Mouse (Mus musculus) cortical plate, adult 2 months (tissue): ENCODE measurements around the gene Hist1h2ak.
"Not testable (repeated sequence)": the region's sequence is repeated elsewhere in the genome, so short reads cannot be mapped to it uniquely, and the experiment has no call there.

Source experiments
- CTCF ChIP-seq: fragments of 200-500 bp; IDR thresholded peaks from 2 replicates; pipeline ENCODE4 v1.5.1; 2011; ENCODE audit warnings: mild to moderate bottlenecking, control low read depth, low read length; ENCODE audit not compliant: insufficient read depth; ENCODE audit errors: extremely low read depth
- POLR2A ChIP-seq: fragments of 200-500 bp; IDR thresholded peaks from 2 replicates; pipeline ENCODE4 v1.6.1; 2011; ENCODE audit warnings: mild to moderate bottlenecking, low read length, control low read depth; ENCODE audit not compliant: insufficient read depth; ENCODE audit errors: extremely low read depth

DNA sequence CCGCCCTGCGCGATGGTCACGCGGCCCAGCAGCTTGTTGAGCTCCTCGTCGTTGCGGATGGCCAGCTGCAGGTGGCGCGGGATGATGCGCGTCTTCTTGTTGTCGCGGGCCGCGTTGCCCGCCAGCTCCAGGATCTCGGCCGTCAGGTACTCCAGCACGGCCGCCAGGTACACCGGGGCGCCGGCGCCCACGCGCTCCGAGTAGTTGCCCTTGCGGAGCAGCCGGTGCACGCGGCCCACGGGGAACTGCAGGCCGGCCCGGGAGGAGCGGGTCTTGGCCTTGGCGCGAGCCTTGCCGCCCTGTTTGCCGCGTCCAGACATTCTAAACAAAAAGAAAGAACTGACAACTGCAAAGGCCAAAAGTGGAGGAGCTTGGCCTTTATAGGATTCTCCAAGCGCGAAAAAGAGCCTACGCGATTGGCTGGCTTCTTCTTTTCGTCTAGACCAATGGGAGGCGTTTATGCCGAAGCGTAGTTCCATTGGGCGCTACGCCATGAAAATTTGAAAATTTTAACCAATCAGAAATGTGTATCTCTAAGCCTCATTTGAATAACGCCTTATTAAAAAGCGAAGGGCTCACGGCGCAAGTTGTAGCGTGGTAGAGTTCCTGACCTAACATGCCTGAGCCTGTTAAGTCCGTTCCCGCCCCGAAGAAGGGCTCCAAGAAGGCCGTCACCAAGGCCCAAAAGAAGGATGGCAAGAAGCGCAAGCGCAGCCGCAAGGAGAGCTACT is 33.4 kb upstream of the Hist1h2ak start, which contains the start of the genes Hist1h2an and Hist1h2bp:
- not testable (repeated sequence) for TF ChIP-seq CTCF
- TF ChIP-seq POLR2A: peak; percentile 53; the same call in 1 of the 2 replicates
